Mouse (Mus musculus): ENCODE measurements around the gene Ccdc162. TPM values are rescaled to one million over a fixed set of nuclear protein-coding genes. Genes with fewer than 3 reads are reported as not detected.

Ccdc162 gene
- polyA plus RNA-seq (2012; rRNA removed) = 0.42 and 0.47 TPM in 2 replicates

DNA sequence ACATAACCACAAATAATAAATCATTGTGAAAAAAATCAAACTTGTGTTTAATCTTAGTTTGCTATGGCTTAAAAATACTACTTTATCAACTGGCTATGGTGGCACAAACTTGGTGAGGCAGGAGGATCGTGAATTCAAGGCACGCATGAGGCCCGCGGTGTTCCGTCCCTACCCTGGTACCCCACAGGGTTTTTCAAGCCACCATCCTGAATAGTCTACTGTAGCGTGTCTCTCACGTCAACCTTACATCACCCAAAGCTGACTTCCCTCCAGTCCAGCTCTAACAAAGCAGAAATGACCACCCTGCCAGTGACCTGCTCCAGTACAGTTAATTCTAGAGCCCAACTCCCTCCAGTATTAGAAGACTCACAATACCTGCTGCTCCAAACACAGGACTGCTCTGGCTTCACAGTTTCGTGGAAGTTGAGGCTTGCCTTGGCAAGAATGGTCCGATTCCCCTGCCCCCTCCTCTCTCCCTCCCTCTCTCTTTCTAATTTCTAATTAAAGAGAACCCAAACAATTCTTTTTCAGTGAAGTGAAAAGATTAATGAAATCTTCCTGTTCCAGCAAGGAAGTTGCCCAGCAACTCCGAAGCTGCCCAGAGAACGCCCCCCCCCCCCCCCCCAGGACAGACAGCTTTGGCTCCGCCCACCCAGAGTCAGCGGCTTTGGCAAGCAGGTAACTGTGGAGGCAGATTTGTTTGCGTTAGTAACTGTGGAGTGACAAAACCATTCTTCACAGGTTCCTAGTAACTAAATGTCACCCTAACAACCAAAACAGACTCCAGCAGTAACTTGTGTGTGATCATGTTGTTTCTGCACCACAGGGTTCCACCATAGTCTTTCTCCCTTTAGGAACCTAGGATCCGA lies at the start of gene Ccdc162:
Gene Ccdc162, minus strand, starts transcription at position 606 of the 869 bp plus-strand sequence.

GRCm38 (mm10) chr10:41518981-41519618 lies 197.3 kb downstream of the Ccdc162 start, which contains the start of gene Cd164:
TSS of gene Cd164 (plus strand) at chr10:41519414.

GRCm38 (mm10) chr10:41489708-41490517 lies 226.5 kb downstream of the Ccdc162 start, which contains the start of the genes Smpd2 and Ppil6:
TSS of gene Smpd2 (minus strand) at chr10:41490369.
TSS of gene Ppil6 (plus strand) at chr10:41490439.

Other genes with a start within 250 kb of the Ccdc162 start
- gene Mical1, start 240.3 kb downstream of the Ccdc162 start, polyA plus RNA-seq (2012; rRNA removed) = 4.7 and 5.3 TPM in 2 replicates
- gene Smpd2, start 226.3 kb downstream of the Ccdc162 start, polyA plus RNA-seq (2012; rRNA removed) = 18.2 and 18.8 TPM in 2 replicates
- 0.17 and 0.24 TPM in 2 replicates for gene Ppil6, start 226.2 kb downstream of the Ccdc162 start, polyA plus RNA-seq (2012; rRNA removed)
- 52.1 and 55.6 TPM in 2 replicates for gene Cd164, start 197.2 kb downstream of the Ccdc162 start, polyA plus RNA-seq (2012; rRNA removed)
- gene Cep57l1, start 93.2 kb upstream of the Ccdc162 start, polyA plus RNA-seq (2012; rRNA removed) = 5.4 and 6.0 TPM in 2 replicates
- 16.3 and 17.2 TPM in 2 replicates for gene Sesn1, start 93.3 kb upstream of the Ccdc162 start, polyA plus RNA-seq (2012; rRNA removed)

All from liver, embryonic 18 days (tissue).